Mouse (Mus musculus): ENCODE measurements around the gene Sppl3.
A peak's percentile ranks its signal among the peaks of the same experiment; 100 is the strongest.

The Sppl3 gene

DNA sequence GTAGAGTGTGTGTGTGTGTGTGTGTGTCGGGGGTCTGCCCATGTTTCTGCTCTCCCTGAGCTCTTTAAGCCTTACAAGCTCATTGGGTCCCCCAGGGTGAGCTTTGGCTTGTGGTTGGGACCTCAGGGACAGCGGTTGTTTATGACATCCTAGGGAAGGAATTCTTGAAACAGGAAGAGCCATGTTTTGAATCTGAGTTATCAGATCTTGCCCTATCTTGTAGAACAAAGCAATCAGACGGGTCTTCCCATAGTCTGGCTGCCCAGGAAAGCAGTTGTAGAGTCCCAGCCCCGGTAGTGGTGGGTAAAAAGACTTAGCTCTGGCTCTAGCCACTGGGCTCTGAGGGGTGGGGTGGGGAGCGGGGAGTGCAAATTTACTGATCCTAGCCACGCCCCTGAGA lies 13.6 kb upstream of the Sppl3 start:
- no peak for DNase-seq (ENCODE audit: low spot score)

DNA sequence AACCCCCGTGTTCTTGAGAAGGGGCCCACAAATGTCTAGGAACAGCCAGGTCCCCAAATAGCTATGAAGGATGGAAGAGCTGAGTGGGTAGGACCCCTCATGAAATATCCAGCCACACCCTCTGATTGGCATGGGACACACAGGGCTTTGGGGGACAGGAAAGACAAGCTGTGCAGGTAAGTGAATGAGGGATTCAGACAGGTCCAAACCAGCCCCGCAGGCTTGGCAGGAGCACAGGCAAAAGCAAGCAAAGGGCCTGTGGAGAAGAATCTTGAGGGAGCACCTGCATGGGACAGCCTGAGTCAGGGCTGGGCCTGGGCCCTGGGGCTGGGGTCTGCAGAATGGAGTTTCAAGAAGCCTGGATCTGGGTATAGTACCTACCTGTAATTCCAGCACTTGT lies 10.4 kb upstream of the Sppl3 start:
- no peak for DNase-seq (ENCODE audit: low spot score)

DNA sequence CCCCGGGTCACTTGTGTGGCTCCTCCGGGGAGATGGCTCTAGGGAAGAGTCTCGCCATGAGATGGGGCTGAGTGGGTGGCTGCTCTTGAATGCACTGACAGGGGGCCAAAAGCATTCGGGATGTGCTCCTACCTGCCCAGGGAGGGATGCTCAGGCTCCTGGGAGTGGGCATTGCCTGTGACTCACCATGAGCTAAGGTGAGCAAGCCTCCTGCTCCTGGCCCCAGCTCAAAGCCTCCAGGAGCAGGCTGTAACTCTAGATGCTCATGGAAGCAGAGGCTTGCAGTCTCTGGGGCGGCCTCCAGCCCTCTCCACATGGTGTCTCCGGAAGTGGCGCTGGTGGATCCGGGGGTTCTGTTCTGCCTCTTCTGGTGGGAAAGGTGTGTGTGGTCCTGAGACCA lies 9.5 kb upstream of the Sppl3 start:
- DNase-seq (ENCODE audit: low spot score): no peak

DNA sequence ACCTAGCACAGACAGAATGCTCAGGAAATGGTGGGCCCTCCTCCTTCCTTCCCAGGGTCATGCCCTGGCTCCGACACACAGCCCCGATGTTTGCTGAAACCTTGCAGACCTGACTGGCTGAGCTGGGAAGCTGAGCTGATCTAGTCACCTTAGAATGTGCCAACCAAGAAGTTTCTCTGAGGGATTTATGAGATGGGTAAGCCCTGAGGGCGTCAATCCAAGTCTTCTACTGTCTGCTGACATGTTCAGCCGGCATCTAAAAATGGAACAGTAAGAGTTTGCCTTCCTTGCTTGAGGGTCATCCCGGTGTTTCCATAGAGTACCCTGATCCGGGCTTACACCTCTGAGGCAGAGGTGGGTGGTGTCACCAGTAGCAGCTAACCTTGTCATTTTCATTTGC lies 8.2 kb upstream of the Sppl3 start:
- DNase-seq (ENCODE audit: low spot score): no peak

DNA sequence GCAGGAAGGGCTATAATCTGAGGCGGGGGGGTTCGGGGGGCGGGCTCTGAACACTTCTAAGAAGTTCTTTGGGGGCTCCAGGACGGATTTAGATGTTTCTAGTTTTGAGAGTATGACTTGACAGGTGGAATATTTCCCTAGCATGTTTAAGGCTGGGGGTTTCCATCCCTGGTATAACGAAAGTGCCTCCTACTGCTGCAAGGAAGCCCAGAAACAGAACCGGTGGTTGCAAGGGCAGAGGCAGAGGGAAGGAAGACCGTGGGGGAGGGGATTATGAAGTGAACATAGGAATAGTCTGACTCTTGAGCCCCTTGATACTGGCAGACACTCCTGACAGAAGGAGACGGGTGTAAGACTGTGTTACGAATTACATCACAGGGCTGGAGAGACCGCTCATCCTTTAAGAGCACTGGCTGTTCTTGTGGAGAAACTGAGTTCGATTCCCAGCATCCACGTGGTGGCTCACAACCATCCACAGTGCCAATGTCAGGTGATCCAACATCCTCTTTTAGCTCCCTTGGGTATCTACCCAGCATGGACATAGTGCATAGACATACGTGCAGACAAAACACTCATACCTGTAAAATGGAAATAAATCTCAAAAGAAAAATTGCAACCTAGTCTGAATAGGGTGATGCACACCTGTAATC lies 7.6 kb upstream of the Sppl3 start:
- DNase-seq (ENCODE audit: low spot score): no peak

DNA sequence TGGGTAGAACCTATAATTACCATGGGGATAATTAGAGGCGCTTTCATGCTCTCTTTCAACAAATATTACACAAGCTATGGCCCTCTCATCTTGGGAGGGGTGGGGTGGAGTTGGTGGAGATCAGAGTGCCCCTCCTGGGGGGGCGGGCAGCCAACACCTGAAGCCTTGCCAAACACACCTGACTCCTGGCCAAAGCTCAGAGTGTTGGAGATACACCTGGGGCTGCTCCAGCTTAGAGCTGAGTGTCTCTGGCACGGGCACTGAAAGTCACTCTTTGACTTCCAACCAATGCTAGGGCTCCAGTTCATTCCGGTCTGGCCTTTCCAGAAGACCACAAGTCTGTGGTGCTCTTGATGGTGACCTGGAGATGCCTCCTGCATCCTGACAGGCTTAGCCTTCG lies 3.2 kb upstream of the Sppl3 start:
- no peak for DNase-seq (ENCODE audit: low spot score)

DNA sequence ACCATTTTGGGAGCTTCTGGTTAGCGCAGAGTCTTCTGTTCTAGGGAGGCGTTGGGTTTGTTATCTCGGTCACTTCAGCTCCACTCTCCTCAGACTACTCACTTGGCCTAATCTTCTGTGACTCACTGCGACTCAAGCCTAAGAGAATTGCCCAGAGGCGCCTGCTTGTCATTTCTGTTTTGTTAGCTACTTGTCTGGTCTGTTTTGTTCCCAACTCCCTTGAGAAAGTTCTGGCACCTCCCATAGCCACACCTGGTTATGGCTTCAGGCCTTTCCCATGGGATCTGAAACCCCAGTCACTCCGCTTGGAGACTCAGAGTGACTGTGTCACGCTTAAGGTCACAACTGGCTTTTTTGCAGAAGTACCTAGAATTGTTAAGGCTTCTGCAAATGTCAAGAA lies 2.6 kb upstream of the Sppl3 start:
- no peak for DNase-seq (ENCODE audit: low spot score)

DNA sequence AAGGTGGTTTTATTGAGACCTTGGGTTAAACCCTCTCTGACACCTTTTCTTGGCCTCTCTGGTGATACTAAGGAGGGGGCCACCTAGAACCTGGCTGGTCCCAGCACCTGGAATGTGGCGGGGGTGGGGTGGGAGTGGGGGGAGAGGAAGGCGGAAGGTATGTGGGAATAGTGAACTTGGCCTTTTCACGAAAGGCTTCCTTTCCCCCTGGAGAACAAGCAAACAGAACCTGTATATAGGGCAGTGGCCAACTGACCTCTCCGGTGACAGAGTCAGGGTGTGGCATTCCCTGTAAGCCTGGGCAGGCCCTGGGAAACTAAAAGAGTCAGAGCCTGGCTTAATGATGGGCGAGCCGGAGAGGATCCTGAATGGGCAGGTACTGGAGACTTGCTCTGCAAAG lies 1.8 kb upstream of the Sppl3 start:
- no peak for DNase-seq (ENCODE audit: low spot score)

DNA sequence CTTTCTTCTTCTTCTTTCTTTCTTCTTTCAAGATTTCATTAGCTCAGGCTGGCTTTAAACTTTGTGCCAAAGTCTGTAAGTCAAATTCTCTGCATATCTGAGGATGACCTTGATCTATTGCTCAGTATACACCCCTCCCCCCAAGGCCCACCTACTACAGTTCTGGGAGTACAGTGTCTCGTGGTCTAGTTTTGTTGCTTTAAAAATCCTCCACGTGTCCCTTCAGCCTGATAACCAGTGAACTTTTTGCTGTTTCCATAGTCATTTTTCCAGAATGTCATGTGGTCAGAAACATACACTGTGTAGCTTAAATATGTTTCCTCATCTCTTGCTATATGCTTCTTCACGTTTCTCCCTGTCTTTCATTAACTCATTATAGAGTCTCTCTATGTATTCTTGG lies 976 bp upstream of the Sppl3 start:
- no peak for DNase-seq (ENCODE audit: low spot score)

DNA sequence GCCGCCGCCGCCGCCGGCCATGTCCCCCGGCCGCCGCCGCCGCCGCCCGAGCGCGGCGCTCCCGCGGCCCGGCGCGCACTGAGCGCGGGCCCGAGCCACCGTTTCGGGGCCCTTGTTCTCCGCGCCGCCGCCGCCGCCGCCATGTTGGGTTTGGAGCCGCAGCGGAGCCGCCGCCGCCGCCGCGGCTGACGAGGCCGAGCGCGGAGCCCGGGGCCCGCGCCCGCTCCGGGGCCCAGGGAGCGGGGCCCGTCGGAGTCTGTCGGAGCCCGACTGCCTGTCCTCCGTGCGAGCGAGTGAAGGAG lies 231 bp downstream of the Sppl3 start:
- no peak for DNase-seq (ENCODE audit: low spot score)

DNA sequence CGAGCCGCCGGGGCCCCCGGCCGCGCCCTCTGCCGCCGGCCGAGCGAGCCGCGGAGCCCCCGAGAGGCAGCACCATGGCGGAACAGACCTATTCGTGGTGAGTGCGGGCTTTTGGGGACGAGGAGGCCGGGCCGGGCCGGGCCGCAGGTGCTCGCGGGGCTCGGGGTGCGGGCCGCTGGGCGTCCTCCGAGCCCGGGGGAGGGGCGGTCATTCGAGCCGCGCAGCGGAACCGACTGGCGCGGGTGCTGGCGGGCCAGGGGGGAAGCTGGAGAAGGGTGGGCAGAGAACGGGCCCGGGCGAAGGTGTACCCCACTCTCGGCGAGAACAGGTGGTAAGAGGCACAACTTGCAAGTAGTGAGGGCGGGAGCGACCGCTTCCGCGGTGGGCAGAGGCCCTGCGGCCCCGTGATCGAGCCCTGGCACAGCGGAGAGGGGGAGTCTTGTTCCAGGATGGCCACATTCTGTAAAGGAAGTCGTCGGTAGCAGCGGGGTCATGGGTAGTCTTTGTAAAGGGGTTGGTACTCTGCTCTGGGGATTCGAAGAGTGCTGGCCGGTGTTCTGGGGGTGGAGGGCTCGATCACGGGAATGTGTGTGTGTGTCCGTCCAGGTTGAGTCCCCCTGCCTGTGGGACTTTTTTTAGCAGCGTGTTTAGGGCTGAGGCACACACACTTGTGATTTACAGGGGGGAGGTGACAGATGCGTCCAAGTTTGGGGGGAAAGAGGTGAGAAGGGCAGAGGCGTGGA lies 753 bp downstream of the Sppl3 start:
- peak; percentile 60 for DNase-seq (ENCODE audit: low spot score)

DNA sequence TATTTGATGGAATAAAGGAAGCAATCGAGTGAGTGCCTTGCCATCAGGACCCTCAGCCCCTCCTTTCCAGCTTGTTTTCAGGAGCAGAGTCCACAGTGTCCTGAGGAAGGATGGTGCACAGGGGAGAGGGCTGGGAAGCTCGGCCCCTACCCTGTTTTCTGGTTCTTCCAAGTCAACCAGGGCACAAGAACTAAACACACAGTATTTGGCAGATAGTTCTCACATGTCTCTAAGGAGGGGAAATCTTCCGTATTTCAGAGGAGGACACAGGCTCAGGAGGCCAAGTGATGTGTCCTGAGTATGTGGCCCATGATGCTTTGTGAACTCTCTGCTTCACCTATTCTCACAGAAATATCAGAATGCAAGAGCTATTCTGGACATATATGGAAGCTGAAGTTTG lies 2.5 kb downstream of the Sppl3 start:
- no peak for DNase-seq (ENCODE audit: low spot score)

DNA sequence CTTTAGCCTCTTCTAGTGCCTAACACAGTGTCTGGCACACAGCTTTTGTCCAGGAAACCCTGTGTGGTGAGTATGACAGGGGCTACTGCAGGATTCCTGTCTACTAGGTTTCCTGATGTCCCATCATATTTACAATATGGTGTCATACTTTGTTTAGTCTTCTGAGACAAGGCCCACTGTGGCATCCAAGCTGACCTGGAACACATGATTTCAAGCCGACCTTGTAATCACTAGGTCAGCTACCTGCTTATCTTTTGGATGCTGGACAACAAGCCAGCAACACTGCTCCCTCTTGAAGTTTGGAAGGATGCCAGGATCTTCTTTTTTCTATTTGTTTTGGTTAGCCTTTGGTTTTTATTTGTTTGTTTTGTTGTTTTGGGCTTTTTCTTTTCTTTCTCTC lies 3.6 kb downstream of the Sppl3 start:
- peak; percentile 25 for DNase-seq (ENCODE audit: low spot score)

DNA sequence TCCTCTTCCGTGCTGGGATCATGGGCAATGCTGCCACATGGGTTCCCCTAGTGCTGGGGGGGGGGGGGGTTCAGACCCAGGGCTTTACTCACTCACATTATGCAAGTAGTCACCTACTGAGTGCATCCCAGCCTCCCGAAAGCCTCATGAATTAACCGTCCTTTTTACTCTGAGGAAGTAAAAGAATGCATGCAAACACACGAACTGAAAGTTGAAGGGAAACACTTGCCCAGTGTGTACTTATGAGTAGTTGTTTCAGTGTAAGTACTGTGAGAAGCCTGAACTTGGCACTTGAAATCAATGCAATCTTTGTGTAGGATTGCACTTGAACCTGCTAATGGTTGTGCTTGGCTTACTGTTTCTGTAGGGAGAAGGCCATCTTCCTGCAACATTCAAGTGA lies 4.2 kb downstream of the Sppl3 start:
- no peak for DNase-seq (ENCODE audit: low spot score)

DNA sequence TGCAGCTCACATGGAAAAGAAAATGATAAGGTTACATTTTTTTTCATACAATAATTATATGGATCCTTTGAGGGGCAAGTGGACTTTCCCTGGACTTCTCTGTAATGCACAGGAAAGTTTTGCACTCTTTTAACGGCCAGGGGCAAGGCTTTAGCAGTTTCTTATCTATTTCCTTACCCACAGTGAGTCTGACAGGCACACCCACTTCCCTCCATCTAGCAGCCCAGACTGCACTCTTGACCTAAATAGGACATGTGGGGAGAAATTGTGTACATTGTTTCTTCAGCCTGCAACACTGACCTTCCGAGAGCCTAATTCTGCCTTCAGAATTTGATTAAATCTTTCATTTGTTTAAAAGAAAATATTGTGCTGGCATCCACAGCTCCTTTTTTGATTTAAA lies 7.3 kb downstream of the Sppl3 start:
- no peak for DNase-seq (ENCODE audit: low spot score)

DNA sequence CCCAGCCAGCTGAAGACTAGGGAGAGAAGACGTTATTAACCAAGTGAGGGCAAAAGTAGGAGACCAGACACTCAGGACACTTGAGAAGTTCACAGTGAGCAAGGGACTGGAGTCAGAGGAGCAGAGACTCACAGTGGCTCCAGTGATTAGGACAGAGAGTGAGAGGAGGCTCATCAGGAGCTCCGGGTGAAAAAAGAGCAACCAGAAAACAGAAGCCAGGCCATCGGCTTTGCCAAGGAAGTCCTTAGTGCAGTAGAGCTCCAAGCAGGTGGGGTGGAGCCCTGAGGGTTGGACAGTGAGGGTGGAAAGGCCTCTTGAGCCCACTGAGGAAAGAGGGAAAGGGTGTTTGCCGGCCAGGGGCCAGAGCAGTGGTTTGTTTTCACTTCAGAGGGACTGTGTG lies 7.9 kb downstream of the Sppl3 start:
- no peak for DNase-seq (ENCODE audit: low spot score)

DNA sequence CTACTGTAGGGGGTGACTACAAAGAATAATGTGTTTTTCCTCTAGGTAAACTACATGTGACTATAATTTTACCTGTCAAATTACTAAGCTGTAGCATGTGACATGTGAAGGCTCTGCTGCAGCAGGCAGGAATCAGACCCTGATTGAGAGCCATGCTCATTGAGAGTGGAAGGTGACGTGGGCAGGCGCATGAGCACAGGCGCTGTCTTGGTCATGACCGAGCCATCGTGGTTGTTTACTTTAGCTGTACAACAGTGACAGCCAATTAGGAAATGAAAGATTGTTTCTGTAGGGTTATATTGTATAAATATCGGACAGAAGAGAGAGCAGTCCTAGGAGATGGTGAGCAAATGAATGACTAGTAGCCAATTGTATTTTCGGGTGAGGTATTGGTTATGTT lies 11.1 kb downstream of the Sppl3 start:
- no peak for DNase-seq (ENCODE audit: low spot score)

DNA sequence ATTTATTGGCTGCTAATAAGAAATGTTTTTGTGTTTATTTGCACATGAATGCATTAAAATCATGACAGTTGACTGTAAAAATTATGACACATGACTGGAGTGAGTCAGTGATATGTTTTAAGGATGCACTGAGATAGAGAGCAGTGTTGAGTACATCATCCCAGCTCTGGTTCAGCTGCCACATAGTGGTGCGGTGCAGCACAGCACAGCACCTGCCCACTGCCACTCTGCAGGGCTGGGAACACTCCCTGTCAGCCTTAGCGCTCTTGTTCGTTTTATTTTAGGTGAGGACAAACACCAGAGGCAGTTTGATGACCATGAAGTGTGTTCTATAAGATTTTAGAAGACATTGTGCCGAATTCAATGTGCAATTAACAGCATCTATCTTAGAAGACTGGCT lies 15.2 kb downstream of the Sppl3 start:
- DNase-seq (ENCODE audit: low spot score): no peak

DNA sequence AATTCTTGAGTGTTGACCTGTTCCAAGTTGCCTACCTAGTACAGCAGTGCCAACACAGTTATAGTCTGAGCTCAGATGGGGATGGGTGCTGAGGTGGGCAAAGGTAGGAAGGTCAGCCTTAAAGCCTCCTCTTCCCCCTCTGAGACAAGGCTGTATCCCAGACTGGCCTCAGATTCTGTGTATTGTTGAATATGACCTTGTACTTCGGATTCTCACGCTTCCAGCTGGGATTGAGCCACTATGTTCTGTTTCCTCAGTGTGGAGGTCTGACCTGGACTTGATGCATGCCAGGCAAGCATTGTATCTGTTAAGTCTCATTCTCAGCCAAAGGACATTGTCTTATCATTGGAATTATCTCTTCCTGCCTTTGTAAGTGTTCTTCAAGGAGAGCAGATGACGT lies 16.2 kb downstream of the Sppl3 start:
- DNase-seq (ENCODE audit: low spot score): no peak

DNA sequence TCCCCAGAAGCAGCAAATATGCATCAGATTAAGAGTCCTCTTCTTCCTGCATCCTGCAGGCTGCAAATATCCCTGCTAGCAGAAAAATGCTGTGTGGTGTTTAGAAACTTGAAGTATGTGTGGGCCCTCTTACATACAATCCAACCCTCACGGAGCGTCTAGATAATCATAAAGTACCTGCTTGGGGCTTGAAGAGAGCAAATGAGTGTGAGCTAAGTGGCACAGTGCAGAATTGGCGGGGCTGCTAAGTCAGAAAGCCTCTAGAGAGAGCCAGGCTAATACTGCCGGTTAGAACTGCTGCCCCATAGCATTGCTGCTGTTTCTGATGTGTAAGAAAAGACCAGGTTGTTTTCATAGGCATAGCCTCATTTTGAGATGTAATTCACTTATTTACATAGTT lies 18.0 kb downstream of the Sppl3 start:
- DNase-seq (ENCODE audit: low spot score): no peak

DNA sequence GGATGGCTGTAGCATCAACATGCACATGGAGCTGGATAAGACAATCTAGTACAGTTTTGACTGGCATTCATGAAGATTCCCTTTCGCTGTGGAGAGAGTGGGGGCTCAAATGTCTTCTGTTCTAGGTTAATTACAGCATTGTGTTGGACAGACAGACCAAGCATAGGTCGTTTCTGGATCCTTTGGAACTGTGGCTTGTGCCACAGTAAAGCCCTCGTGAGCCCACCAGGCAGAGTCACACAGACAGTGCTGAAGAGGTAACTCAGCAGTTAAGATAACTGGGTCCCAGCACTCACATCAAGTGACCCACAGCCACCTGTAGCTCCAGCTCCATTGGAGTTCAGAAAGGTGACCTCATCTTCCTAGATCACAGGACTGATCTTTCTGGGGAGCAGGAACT lies 18.6 kb downstream of the Sppl3 start:
- DNase-seq (ENCODE audit: low spot score): no peak

DNA sequence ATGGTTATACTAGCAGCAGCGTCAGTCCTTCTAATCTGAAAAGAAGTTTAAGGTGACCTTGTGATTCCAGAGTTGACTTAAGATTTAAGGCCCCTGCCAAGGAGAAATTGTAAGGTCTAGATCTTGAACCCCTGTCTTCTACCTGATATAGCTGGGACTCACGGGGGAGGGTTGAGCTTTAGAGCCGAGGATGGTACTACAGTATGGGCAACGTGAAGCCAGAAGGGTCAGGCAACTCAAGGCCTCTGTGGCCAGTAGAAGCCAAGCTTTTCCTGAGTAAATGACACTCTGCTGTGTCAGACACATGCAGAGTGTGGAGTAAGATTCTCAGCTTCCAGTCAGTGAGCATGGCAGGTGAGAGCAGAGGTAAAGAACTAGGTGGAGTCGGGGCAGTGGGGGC lies 20.6 kb downstream of the Sppl3 start:
- no peak for DNase-seq (ENCODE audit: low spot score)

DNA sequence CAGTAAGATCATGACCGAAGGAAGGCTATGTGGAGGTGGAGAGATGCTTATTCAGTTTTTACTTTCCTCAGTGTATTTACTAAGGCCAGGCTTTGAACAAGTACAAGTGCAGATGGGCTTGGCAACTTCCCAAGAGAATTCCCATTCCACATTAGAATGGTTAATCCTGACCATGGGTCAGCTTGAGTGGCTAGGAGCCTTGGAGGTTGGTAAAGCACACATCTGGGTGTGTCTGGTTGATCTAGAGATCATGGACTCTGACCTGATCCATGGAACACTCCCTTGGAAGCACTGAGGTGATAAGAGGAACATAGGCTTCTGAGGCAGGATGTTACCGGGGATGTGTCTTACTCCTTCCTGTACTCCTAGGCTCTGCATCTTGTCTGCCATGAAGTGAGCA lies 21.7 kb downstream of the Sppl3 start:
- DNase-seq (ENCODE audit: low spot score): no peak

DNA sequence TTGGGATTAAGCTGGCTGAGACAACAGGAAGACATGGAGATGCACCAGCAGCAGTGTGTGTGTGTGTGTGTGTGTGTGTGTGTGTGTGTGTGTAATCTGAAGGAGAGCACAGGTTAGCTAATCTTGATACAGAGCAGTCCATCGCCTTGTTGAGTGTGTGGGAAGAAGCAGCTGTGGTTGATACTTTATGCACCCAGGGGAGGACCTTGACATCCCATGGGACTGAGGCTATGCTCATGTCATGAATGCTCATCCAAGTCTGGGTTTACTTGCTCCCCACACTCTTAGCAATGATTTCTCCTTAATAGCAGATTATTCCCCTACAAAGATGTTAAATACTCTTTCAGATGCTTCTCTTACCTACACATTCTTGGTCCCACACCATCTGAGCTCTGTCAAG lies 24.3 kb downstream of the Sppl3 start:
- no peak for DNase-seq (ENCODE audit: low spot score)

DNA sequence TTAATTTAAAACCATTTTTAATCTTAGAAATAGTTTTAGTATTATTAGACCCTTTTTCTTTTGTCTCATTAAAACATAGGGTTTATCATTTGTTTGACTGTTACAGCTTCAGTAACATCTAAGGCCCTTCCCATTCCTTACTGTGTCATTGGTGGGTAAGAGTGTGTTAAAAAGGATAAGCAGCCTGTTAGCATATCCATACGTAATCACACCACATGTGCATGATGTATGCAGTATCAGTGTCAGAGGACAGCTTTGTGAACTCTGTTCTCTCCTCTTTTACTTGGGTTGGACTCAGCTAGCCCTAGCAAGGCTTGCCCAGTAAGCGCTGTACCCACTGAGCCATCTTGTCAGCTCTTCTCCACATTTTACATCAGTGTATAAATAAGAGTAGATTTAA lies 26.2 kb downstream of the Sppl3 start:
- DNase-seq (ENCODE audit: low spot score): no peak
